Mouse (Mus musculus) small intestine, adult 2 months (tissue): ENCODE data around the gene Snrnp35.

Experiments
- CTCF ChIP-seq: fragments of 200-500 bp; IDR thresholded peaks from 2 replicates; pipeline ENCODE4 v1.5.1; 2012; ENCODE audit warnings: low read depth, mild to moderate bottlenecking, control low read depth, inconsistent platforms, low read length, moderate library complexity, mixed read lengths; ENCODE audit not compliant: insufficient replicate concordance, insufficient read length; ENCODE audit errors: extremely low read depth
- POLR2A ChIP-seq: fragments of 200-500 bp; IDR thresholded peaks from 2 replicates; pipeline ENCODE4 v1.6.1; 2012; ENCODE audit warnings: low read depth, mild to moderate bottlenecking, control low read depth, inconsistent platforms, low read length, moderate library complexity

- TF ChIP-seq CTCF (no peak), POLR2A (no peak)
Measured at GRCm38 (mm10) chr5:124538813-124539792, 56.2 kb downstream of the Snrnp35 start.
